Mouse (Mus musculus): ENCODE results near the gene Adprhl1. TPM values are rescaled to one million over a fixed set of nuclear protein-coding genes. Genes with fewer than 3 reads are reported as not detected.

Adprhl1 gene
- polyA plus RNA-seq, 1 experiment = 0.36 TPM

- DNase-seq (ENCODE audit: low spot score) = no peak
These were observed 56.5 kb downstream of the Adprhl1 start for GRCm38 (mm10) chr8:13197493-13197892.

GRCm38 (mm10) chr8:13194818-13195217 lies 59.1 kb downstream of the Adprhl1 start:
- no peak for DNase-seq (ENCODE audit: low spot score)

GRCm38 (mm10) chr8:13190235-13190634 lies 63.7 kb downstream of the Adprhl1 start:
- DNase-seq (ENCODE audit: low spot score) = no peak

GRCm38 (mm10) chr8:13188857-13189256 lies 65.1 kb downstream of the Adprhl1 start:
- DNase-seq (ENCODE audit: low spot score) = no peak

- DNase-seq (ENCODE audit: low spot score) = no peak
These were observed 65.9 kb downstream of the Adprhl1 start for GRCm38 (mm10) chr8:13188052-13188555.

- no peak for DNase-seq (ENCODE audit: low spot score)
These were observed 66.3 kb downstream of the Adprhl1 start for GRCm38 (mm10) chr8:13187638-13188037.

- no peak for DNase-seq (ENCODE audit: low spot score)
These were observed 66.7 kb downstream of the Adprhl1 start for GRCm38 (mm10) chr8:13187229-13187628.

GRCm38 (mm10) chr8:13186819-13187218 lies 67.1 kb downstream of the Adprhl1 start:
- no peak for DNase-seq (ENCODE audit: low spot score)

- DNase-seq (ENCODE audit: low spot score) = no peak
These were observed 72.3 kb downstream of the Adprhl1 start for GRCm38 (mm10) chr8:13181691-13181976.

- no peak for DNase-seq (ENCODE audit: low spot score)
These were observed 72.9 kb downstream of the Adprhl1 start for GRCm38 (mm10) chr8:13180911-13181690.

- DNase-seq (ENCODE audit: low spot score) = no peak
These were observed 73.6 kb downstream of the Adprhl1 start for GRCm38 (mm10) chr8:13180408-13180807.

GRCm38 (mm10) chr8:13179948-13180347 lies 74.0 kb downstream of the Adprhl1 start:
- no peak for DNase-seq (ENCODE audit: low spot score)

- no peak for DNase-seq (ENCODE audit: low spot score)
These were observed 74.5 kb downstream of the Adprhl1 start for GRCm38 (mm10) chr8:13179482-13179881.

GRCm38 (mm10) chr8:13178137-13178536 lies 75.8 kb downstream of the Adprhl1 start:
- DNase-seq (ENCODE audit: low spot score) = no peak

GRCm38 (mm10) chr8:13177173-13177852 lies 76.6 kb downstream of the Adprhl1 start:
- no peak for DNase-seq (ENCODE audit: low spot score)

GRCm38 (mm10) chr8:13175650-13176049 lies 78.3 kb downstream of the Adprhl1 start:
- DNase-seq (ENCODE audit: low spot score) = no peak

- no peak for DNase-seq (ENCODE audit: low spot score)
These were observed 79.2 kb downstream of the Adprhl1 start for GRCm38 (mm10) chr8:13174811-13175210.

GRCm38 (mm10) chr8:13174305-13174704 lies 79.7 kb downstream of the Adprhl1 start:
- no peak for DNase-seq (ENCODE audit: low spot score)

Other genes with a start within 250 kb of the Adprhl1 start
- 0.08 and 0.16 TPM in 2 replicates for gene F7, start 228.1 kb downstream of the Adprhl1 start, polyA plus RNA-seq (2012; rRNA removed)
- gene F10, start 216.9 kb downstream of the Adprhl1 start, polyA plus RNA-seq (2012; rRNA removed) = 0.22 and 0.35 TPM in 2 replicates
- 0.01 and 0.03 TPM in 2 replicates for gene Proz, start 193.2 kb downstream of the Adprhl1 start, polyA plus RNA-seq (2012; rRNA removed)
- 23.8 and 24.5 TPM in 2 replicates for gene Pcid2, start 148.7 kb downstream of the Adprhl1 start, polyA plus RNA-seq (2012; rRNA removed)
- 55.7 and 58.2 TPM in 2 replicates for gene Cul4a, start 148.5 kb downstream of the Adprhl1 start, polyA plus RNA-seq (2012; rRNA removed)
- 555 and 563 TPM in 2 replicates for gene Lamp1, start 95.0 kb downstream of the Adprhl1 start, polyA plus RNA-seq (2012; rRNA removed)
- 14.2 and 14.9 TPM in 2 replicates for gene Grtp1, start 53.5 kb downstream of the Adprhl1 start, polyA plus RNA-seq (2012; rRNA removed)
- 27.7 and 28.2 TPM in 2 replicates for gene Dcun1d2, start 34.0 kb upstream of the Adprhl1 start, polyA plus RNA-seq (2012; rRNA removed)
- 22.1 and 23.8 TPM in 2 replicates for gene Tmco3, start 34.0 kb upstream of the Adprhl1 start, polyA plus RNA-seq (2012; rRNA removed)
- gene Tfdp1, start 84.6 kb upstream of the Adprhl1 start, polyA plus RNA-seq (2012; rRNA removed) = 69.6 and 83.9 TPM in 2 replicates
- gene Atp4b, start 142.7 kb upstream of the Adprhl1 start, polyA plus RNA-seq (2012; rRNA removed) = not detected in 2 replicates
- gene Grk1, start 150.9 kb upstream of the Adprhl1 start, polyA plus RNA-seq (2012; rRNA removed) = 0.01 TPM in 2 replicates
- 4.7 and 4.8 TPM in 2 replicates for gene Tmem255b, start 181.0 kb upstream of the Adprhl1 start, polyA plus RNA-seq (2012; rRNA removed)
- gene Gas6, start 240.3 kb upstream of the Adprhl1 start, polyA plus RNA-seq (2012; rRNA removed) = 265 and 305 TPM in 2 replicates